Mouse (Mus musculus) neural tube, embryonic 12.5 days (tissue): Measurements from ENCODE around the gene Irf2bp1. TPM values are rescaled to one million over a fixed set of nuclear protein-coding genes. Genes with fewer than 3 reads are reported as not detected.
A peak's percentile ranks its signal among the peaks of the same experiment; 100 is the strongest.

Experiments used
- ATAC-seq: fragments of 200-750 bp; cut with Nextera tagmentation; 2 replicates; pipeline ENCODE4 v1.8.0; 2017; ENCODE audit warnings: low read depth, mild to moderate bottlenecking, moderate TSS enrichment, moderate library complexity; ENCODE audit not compliant: low FRiP score
- H3K27ac ChIP-seq: fragments of 300-500 bp; sonication (generic); 2 replicates; pipeline ENCODE4 v1.5.1; 2016
- H3K27me3 ChIP-seq: fragments of 300-500 bp; sonication (generic); replicated peaks from 2 replicates; pipeline ENCODE4 v1.6.1; 2016; ENCODE audit warnings: mild to moderate bottlenecking
- H3K36me3 ChIP-seq: fragments of 300-500 bp; sonication (generic); 2 replicates; pipeline ENCODE4 v1.6.1; 2016; ENCODE audit warnings: mild to moderate bottlenecking
- H3K4me1 ChIP-seq: fragments of 300-500 bp; sonication (generic); 2 replicates; pipeline ENCODE4 v1.6.1; 2016
- H3K4me2 ChIP-seq: fragments of 300-500 bp; sonication (generic); replicated peaks from 2 replicates; pipeline ENCODE4 v1.6.1; 2016; ENCODE audit warnings: mild to moderate bottlenecking
- H3K4me3 ChIP-seq: fragments of 300-500 bp; sonication (generic); 2 replicates; pipeline ENCODE4 v1.5.1; 2016
- H3K9ac ChIP-seq: fragments of 300-500 bp; sonication (generic); 2 replicates; pipeline ENCODE4 v1.6.1; 2016; ENCODE audit warnings: mild to moderate bottlenecking
- H3K9me3 ChIP-seq: fragments of 300-500 bp; sonication (generic); 2 replicates; pipeline ENCODE4 v1.6.1; 2016; ENCODE audit warnings: mild to moderate bottlenecking
- WGBS: fragments of 180-500 bp; shearing (Covaris S2); methylation state at CpG from one replicate; pipeline ENCODE4 v1.1.7; 2016; 5-methylcytosine and 5-hydroxymethylcytosine counted together
- polyA plus RNA-seq: library from polyadenylated mRNA; unstranded; fragments of >200 nt; fragmentation: Nextera tagmentation; extraction: Ambion mirVana; gene quantifications from 2 replicates; pipeline ENCODE4 v1.2.1, GENCODE M21; 2016

Irf2bp1 gene
- polyA plus RNA-seq, 1 experiment from 2014 or later, result 45.2 TPM

DNA sequence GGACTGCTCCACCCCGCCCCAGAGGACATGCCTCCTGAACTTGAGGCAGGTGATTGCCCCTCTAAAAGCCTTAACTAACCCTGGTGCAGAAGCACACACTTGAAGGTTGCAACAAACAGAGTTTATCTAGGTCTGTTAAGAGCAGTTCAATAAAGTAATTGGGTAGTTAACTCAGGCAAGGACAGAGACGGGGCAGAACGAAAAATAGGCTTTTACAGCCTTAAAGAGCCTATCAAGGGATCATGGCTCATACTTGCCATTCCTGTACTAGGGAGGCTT lies 2.1 kb upstream of the Irf2bp1 start:
- peaks cover 38% of the 10 kb centered on the region for H3K4me1 ChIP-seq
- no peak overlapping the region for H3K4me3 ChIP-seq
- peaks cover 17% of the 10 kb centered on the region for H3K36me3 ChIP-seq
- no peak overlapping the region for H3K4me2 ChIP-seq
- no peaks in the 10 kb centered on the region for H3K9me3 ChIP-seq
- H3K27ac ChIP-seq, result no peak overlapping the region
- no peak for ATAC-seq
- 36% methylated on average over 3 of the region's 3 CpGs for WGBS
- no peaks in the 10 kb centered on the region for H3K27me3 ChIP-seq
- H3K9ac ChIP-seq, result no peak overlapping the region

DNA sequence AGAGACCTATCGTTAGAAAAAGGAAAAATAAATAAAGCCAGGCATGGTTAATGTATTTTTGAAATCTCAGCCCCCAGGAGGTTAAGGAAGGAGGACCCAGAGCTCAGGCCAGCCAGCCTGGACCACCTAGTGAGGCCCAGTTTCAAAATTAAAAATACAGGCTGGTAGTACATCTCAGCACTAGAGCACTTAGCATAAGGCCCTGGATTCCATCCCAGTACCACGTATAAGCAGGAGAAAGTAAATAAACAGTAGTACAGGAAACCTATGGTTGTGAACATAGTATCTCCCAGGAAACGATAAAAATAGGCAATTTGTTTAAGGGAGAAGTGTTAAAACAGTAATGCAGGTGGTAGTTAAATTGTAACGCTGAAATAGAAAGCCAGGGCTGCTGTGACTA lies 1.7 kb upstream of the Irf2bp1 start:
- Histone ChIP-seq H3K9me3 (no peaks in the 10 kb centered on the region), H3K27me3 (no peaks in the 10 kb centered on the region), H3K4me2 (peak overlapping the region; percentile 65), H3K4me3 (no peak overlapping the region), H3K27ac (no peak overlapping the region), H3K36me3 (peaks cover 21% of the 10 kb centered on the region), H3K4me1 (peaks cover 42% of the 10 kb centered on the region), H3K9ac (no peak overlapping the region; the same call in 1 of the 2 replicates)
- ATAC-seq, result no peak
- 46% methylated on average over 4 of the region's 4 CpGs for WGBS

DNA sequence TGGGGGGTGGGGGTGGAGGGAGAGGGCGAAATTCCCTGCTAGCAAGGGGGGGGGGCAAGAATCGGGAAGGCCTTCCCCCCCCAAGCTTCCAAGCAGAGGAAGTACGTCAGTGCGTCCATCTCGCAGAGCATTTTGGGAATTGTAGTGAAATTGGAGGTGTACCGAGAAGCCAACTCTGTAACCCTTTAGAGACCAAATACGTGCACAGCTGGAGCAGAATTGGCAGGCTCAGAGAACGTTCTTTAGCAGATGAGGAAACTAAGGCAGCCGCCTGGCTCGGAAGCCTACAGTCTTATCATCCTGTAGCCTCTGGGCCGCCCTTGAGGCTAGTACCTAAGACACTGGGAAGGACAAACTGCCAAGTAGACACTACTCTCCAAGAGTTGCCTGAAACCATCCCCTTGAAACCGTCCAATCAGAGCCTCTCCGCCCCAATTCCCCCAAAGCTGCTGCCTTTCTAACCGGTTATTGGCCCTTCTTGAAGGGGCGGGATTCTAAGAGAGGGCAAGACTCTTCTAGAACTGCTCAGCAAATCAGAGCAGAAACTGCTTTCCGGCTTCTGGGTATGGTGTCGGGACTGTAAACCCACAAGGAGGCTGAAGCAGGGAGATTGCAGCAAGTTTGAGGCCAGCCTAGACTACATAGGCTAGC lies 871 bp upstream of the Irf2bp1 start:
- H3K4me1 ChIP-seq, result peaks cover 46% of the 10 kb centered on the region
- peak overlapping the region; percentile 65 for H3K4me2 ChIP-seq
- whole genome bisulfite sequencing, result 1% methylated on average over 17 of the region's 17 CpGs
- peak overlapping the region; percentile 32 for H3K4me3 ChIP-seq
- ATAC-seq, result peak; percentile 45
- H3K9ac ChIP-seq, result peak overlapping the region; percentile 43
- peaks cover 25% of the 10 kb centered on the region for H3K36me3 ChIP-seq
- no peak overlapping the region for H3K27ac ChIP-seq
- H3K9me3 ChIP-seq, result no peaks in the 10 kb centered on the region
- no peaks in the 10 kb centered on the region for H3K27me3 ChIP-seq

DNA sequence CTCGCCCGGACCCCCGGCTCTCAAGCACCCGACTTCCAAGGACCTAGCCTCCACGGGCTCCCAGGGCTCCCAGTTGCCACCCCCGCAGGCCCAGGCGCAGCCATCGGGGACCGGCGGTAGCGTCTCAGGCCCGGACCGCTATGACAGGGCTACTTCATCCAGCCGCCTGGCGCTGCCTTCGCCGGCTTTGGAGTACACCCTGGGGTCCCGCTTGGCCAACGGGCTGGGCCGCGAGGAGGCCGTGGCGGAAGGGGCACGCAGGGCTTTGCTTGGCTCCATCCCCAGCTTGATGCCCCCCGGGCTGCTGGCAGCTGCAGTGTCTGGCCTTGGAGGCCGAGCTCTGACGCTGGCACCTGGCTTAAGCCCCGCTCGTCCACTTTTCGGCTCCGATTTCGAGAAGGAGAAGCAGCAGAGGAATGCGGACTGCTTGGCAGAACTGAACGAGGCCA lies 811 bp downstream of the Irf2bp1 start:
- ATAC-seq, result peak; percentile 8
- H3K9me3 ChIP-seq, result no peaks in the 10 kb centered on the region
- H3K27ac ChIP-seq, result no peak overlapping the region
- WGBS, result 5% methylated on average over 34 of the region's 34 CpGs
- H3K9ac ChIP-seq, result peak overlapping the region; percentile 94
- H3K4me1 ChIP-seq, result peaks cover 46% of the 10 kb centered on the region
- peaks cover 25% of the 10 kb centered on the region for H3K36me3 ChIP-seq
- H3K27me3 ChIP-seq, result no peaks in the 10 kb centered on the region
- H3K4me2 ChIP-seq, result peak overlapping the region; percentile 100
- peak overlapping the region; percentile 92 for H3K4me3 ChIP-seq

DNA sequence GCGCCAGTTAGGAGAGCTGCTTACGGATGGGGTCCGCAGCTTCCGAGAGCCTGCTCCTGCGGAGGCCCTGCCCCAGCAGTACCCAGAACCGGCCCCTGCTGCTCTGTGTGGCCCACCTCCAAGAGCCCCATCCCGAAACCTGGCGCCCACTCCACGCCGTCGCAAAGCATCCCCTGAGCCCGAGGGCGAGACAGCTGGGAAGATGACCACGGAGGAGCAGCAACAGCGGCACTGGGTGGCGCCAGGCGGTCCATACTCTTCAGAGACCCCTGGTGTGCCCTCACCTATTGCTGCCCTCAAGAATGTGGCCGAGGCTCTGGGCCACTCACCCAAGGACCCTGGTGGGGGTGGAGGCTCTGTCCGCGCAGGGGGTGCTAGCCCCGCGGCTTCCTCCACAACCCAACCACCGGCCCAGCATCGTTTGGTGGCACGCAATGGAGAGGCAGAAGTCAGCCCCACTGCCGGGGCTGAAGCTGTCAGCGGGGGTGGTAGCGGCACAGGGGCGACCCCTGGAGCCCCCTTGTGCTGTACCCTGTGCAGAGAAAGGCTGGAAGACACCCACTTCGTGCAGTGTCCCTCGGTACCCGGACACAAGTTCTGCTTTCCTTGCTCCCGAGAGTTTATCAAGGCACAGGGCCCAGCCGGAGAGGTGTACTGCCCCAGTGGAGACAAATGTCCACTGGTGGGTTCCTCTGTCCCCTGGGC lies 1.7 kb downstream of the Irf2bp1 start:
- Histone ChIP-seq H3K9ac (peak overlapping the region; percentile 94; the same call in 1 of the 2 replicates), H3K27ac (no peak overlapping the region), H3K4me3 (peak overlapping the region; percentile 92; the same call in 1 of the 2 replicates), H3K4me2 (peak overlapping the region; percentile 100), H3K36me3 (peaks cover 25% of the 10 kb centered on the region), H3K27me3 (no peaks in the 10 kb centered on the region), H3K9me3 (no peaks in the 10 kb centered on the region), H3K4me1 (peaks cover 39% of the 10 kb centered on the region)
- WGBS, result 83% methylated on average over 34 of the region's 34 CpGs
- no peak for ATAC-seq

DNA sequence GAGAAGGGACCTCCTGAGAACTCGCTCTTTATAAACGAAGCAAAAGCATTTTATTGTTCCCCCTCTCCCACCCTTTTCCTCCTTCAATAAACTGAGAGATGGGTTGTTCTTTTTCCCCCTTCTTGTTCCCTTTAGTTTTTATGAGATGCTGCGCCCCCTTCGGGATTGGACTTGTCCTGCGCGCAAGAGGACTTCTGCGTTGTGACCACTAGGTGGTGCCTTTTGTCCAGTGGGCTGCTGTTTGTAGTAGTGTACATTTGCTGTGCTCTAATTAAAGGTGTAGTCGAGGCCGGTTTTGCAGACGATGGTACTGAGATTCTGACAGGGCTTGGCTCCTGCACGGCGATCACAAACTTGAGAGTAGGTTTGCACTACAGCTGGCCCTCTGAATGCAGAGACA lies 2.6 kb downstream of the Irf2bp1 start:
- Histone ChIP-seq H3K27me3 (no peaks in the 10 kb centered on the region), H3K9ac (no peak overlapping the region), H3K27ac (no peak overlapping the region), H3K4me2 (peak overlapping the region; percentile 100), H3K9me3 (no peaks in the 10 kb centered on the region), H3K4me3 (no peak overlapping the region), H3K4me1 (peaks cover 35% of the 10 kb centered on the region), H3K36me3 (peaks cover 25% of the 10 kb centered on the region)
- WGBS, result 8% methylated on average over 12 of the region's 12 CpGs
- no peak for ATAC-seq

DNA sequence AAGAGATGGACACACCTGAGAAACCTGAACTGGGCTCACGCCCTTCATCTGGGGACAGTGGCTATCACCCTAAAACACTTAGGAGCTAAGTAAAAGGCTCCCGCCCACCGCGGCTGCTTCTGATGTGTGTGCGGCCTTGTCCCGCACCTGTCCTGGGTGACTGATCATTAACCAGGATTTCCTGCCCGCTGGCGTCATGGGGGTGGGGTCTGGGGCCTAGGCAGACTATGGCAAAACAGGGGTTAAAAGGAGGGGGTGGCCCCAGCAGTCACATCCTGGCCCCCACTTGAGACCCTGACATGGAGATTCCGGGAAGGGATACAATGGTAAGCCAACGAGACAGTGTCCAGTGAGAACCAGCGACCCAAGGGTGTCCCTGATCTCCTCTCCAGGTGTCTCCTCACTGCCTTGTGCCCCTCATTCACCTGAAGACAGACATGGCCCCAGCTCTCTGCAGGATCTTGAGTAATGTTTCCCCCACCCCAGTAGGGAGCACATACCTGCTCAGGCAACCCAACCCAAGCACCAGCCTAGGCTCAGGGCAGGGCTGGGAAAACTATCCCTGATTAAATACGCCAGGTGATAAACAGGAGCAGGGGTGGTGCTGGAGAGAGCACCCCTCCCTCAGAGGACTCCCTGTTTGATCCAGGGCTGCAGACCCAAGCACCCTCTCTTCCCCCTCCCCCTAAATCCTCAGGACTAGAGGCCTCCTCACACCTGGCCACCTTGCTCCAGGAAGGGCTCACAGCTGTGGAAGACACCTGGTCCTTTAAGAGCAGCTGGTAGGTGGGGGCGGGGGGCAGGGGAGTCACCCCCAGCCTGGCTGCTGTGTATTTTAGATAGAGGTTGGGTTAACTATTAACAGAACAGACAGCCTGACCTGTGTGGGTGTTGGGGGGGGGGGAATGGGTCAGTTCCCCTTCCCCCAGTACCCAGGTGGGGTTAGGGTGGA lies 3.5 kb downstream of the Irf2bp1 start:
- Histone ChIP-seq H3K4me1 (peaks cover 40% of the 10 kb centered on the region), H3K27ac (no peak overlapping the region), H3K9me3 (no peaks in the 10 kb centered on the region), H3K4me2 (peak overlapping the region; percentile 100), H3K4me3 (no peak overlapping the region), H3K36me3 (peaks cover 25% of the 10 kb centered on the region), H3K9ac (0 out of 2 replicates have a peak overlapping the region, but pooled peaks have one; percentile 13), H3K27me3 (no peaks in the 10 kb centered on the region)
- no peak for ATAC-seq
- WGBS, result 78% methylated on average over 13 of the region's 13 CpGs

DNA sequence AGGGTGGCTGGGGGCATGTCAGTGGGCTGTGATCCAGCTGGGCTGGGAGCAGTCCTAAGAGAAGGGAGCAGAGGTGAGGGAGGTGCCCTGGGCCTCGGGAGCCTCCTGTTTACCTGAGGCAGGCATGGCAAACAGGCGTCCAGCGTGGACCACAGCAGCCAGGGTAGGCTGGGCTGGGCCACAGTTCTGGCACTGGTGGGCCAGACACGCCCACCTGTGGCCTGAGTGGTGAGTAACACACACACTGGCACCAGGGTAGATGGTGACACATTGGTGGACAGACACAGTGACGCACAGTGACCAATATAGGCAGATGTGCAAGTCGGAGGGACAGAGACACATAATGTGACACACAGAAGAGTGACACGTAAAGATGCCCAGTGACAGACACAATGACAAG lies 6.7 kb downstream of the Irf2bp1 start:
- no peak for ATAC-seq
- Histone ChIP-seq H3K27me3 (no peaks in the 10 kb centered on the region), H3K27ac (no peak overlapping the region), H3K9me3 (no peaks in the 10 kb centered on the region), H3K36me3 (peaks cover 18% of the 10 kb centered on the region), H3K4me3 (no peak overlapping the region), H3K9ac (no peak overlapping the region), H3K4me1 (peaks cover 27% of the 10 kb centered on the region), H3K4me2 (no peak overlapping the region)
- 81% methylated on average over 7 of the region's 7 CpGs for WGBS

DNA sequence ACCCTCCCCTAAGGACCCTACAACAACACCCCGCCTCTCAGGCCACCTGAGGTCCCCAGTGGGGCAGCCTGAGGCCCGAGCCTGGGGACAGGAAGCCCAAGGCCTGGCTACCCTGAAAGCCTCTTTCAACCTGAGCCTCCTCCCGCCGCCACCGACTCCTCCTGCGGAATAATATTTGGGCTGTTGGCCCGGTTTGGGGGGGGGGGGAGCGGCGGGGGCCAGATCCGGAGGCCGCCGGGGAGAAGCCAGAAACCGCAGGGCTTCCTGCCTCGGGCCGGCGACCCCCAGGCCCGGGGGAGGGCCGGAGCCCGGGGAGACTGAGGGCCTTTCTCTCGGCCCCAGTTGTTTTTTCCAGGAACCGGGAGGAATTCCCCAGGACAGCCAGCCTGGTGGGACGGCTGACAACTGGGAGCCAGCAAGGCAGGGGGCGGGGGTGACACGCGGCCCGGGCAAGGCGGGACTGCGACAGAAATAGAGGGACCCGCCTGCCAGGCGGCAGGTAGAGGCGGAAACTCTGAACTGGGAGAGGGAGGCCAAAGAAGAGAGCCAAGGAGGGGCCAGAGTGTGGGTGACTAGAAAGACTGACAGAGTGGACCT lies 8.3 kb downstream of the Irf2bp1 start:
- ATAC-seq, result no peak

DNA sequence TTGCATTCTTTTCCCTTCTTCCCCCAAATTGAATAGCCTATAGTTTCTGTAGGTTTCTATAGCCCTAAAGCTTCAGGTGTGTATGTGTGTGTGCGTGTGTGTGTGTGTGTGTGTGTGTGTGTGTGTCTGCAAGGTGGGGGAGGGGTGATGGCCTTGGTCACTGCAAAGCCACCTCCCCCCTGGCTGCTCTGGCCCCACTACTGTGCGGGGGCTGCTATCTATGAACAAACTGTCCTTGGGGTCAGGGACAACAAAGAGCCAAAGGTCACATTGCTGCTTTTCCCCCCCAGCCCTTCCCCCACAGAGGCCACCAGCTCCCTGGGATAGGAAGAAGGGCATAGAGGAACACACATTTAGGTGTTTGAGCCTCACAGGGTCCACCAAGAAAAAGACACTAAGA lies 9.0 kb downstream of the Irf2bp1 start:
- no peak overlapping the region for H3K4me2 ChIP-seq
- H3K36me3 ChIP-seq, result no peaks in the 10 kb centered on the region
- 58% methylated on average over 2 of the region's 2 CpGs for WGBS
- H3K9me3 ChIP-seq, result no peaks in the 10 kb centered on the region
- H3K27me3 ChIP-seq, result no peaks in the 10 kb centered on the region
- ATAC-seq, result no peak
- H3K9ac ChIP-seq, result no peak overlapping the region
- H3K4me1 ChIP-seq, result peaks cover 9% of the 10 kb centered on the region
- H3K27ac ChIP-seq, result no peak overlapping the region
- H3K4me3 ChIP-seq, result no peak overlapping the region

More for the DNA sequence above, 8.3 kb downstream of the Irf2bp1 start:
- Histone ChIP-seq H3K27me3 (no peaks in the 10 kb centered on the region), H3K4me2 (peak overlapping the region; percentile 62), H3K4me3 (peak overlapping the region; percentile 24), H3K27ac (0 out of 2 replicates have a peak overlapping the region, but pooled peaks have one; percentile 1), H3K4me1 (peaks cover 14% of the 10 kb centered on the region), H3K9me3 (no peaks in the 10 kb centered on the region), H3K36me3 (peaks cover 7% of the 10 kb centered on the region), H3K9ac (peak overlapping the region; percentile 53)
- 6% methylated on average over 25 of the region's 31 CpGs for WGBS

DNA sequence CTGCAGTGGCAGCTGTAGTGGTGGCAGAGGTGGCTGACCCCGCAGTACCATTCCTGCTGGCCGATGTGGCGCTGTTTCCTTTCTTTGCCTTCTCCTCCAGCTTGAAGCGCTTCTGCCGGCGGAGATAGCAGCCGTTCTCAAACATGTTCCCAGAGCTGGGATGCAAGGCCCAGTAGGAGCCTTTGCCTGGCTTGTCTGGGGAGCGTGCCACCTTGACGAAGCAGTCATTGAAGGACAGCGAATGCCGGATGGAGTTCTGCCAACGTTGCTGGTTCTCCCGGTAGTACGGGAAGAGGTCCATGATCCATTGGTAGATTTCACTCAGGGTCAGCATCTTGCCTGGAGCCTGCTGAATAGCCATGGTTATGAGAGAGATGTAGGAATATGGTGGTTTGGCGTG lies 10.6 kb downstream of the Irf2bp1 start:
- Histone ChIP-seq H3K27ac (no peak overlapping the region), H3K4me1 (peaks cover 9% of the 10 kb centered on the region), H3K4me3 (no peak overlapping the region), H3K4me2 (no peak overlapping the region), H3K27me3 (no peaks in the 10 kb centered on the region), H3K36me3 (no peaks in the 10 kb centered on the region), H3K9ac (no peak overlapping the region), H3K9me3 (no peaks in the 10 kb centered on the region)
- ATAC-seq, result no peak
- WGBS, result 59% methylated on average over 15 of the region's 15 CpGs

DNA sequence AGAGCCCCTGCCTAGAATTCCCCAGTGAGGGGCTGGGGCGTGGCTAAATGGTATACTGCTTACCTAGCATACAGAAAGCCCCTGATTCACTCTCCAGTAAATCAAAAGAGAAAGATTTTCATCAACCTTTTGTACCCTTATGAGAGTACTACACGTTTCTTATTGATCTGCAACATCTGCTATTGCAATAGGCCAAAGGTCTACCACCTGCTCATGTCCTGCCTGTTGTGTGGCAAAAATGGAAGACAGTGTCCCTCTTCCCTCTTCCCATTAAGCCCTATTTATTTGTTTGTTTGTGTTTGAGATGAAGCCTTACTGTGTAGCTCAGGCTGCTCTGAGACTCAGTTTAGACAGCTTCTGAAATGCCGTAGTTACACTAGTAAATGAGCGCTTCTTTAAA lies 12.2 kb downstream of the Irf2bp1 start:
- Histone ChIP-seq H3K9me3 (no peaks in the 10 kb centered on the region), H3K9ac (no peak overlapping the region), H3K27ac (no peak overlapping the region), H3K4me1 (peaks cover 9% of the 10 kb centered on the region), H3K4me3 (no peak overlapping the region), H3K4me2 (no peak overlapping the region), H3K36me3 (no peaks in the 10 kb centered on the region), H3K27me3 (peaks cover 3% of the 10 kb centered on the region)
- 88% methylated on average over 4 of the region's 4 CpGs for WGBS
- ATAC-seq, result no peak
